ENCODE assay signal across 9 mouse cellular contexts in the genomic region with DNA sequence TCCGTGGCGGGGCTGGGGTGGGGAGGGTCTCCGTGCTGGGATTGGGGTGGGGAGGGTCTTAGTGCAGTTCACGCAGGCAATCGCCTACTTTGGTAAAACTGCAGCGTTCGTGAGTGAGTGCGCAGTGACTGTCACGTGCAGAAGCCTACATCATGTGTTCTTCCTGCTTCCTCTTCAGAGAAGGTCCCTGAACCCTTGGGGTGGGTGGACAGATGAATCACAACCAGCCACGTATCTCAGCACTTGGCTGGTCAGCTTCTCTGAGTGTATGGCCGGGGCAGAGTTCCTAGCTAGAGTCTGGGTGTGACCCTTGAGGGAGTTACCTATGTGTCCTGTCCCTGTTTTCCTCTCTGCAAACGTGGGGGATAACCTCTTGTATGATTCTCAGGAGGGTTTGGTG. TPM values are rescaled to one million over a fixed set of nuclear protein-coding genes. Genes with fewer than 3 reads are reported as not detected.
A peak's percentile ranks its signal among the peaks of the same experiment; 100 is the strongest.
DNase-seq lines count a peak whose midpoint lies in the region; ATAC-seq and TF ChIP-seq lines count a peak whose summit lies in the region.
"Had no signal": no experiment of that assay in that cellular context is flagged by ENCODE, and none has a peak within 500 bp of the region (broad histone marks: within the 10 kb centered on the region; RNA-seq: fewer than 3 reads in every experiment).

No protein-coding gene starts in this region.

- peak overlapping the region; percentile 77 for H3K4me2 ChIP-seq in heart, embryonic 16.5 days (ENCODE audit: low read depth, low read length)

- peak; percentile 82 for TF ChIP-seq POLR2A in embryonic fibroblast, embryonic 13.5 days (IDR thresholded peaks at IDR 0.05; ENCODE audit: low read depth, low read length)

- peak; percentile 30 to 53 for DNase-seq in CD8-positive naive resting alpha-beta T cell, adult 2 months (ENCODE audit: low read depth in 2 of 2, low spot score in 2 of 2)
- peak; percentile 84 for DNase-seq in adrenal gland, postnatal 14 days
- peak; percentile 59 to 78 for DNase-seq in kidney, postnatal 25 days
- DNase-seq in lung, postnatal 10 days, result peak; percentile 71
- DNase-seq in retina, embryonic 14.5 days (ENCODE audit: low spot score), result peak; percentile 52
- DNase-seq in urinary bladder, postnatal 36 days (ENCODE audit: low spot score in 2 of 2), result peak; percentile 48 to 69

- peak overlapping the region; percentile 66 for H3K9ac ChIP-seq in heart, embryonic 16.5 days (ENCODE audit: low read length)

- peak overlapping the region; percentile 33; the same call in 1 of the 2 replicates for H3K27ac ChIP-seq in embryonic fibroblast, embryonic 13.5 days (ENCODE audit: insufficient read depth, low read length)
- H3K27ac ChIP-seq in heart, embryonic 16.5 days (ENCODE audit: low read length), result peak overlapping the region; percentile 20; the same call in 1 of the 2 replicates

- H3K4me1 ChIP-seq in embryonic fibroblast, embryonic 13.5 days (ENCODE audit: control insufficient read depth, insufficient read depth, low read length), result no peaks in the 10 kb centered on the region
- 0 out of 2 replicates have a peak, but pooled peaks cover 3% of the 10 kb centered on the region for H3K4me1 ChIP-seq in heart, embryonic 16.5 days (ENCODE audit: control insufficient read depth, insufficient read depth, low read length)

- H3K27me3 ChIP-seq in heart, embryonic 16.5 days (ENCODE audit: control insufficient read depth, insufficient read depth, low read length), result no peaks in the 10 kb centered on the region

- under 1% methylated on average over 12 of the region's 12 CpGs for WGBS in heart, embryonic 16.5 days

- TF ChIP-seq CTCF in embryonic fibroblast, embryonic 13.5 days (IDR thresholded peaks at IDR 0.05; ENCODE audit: borderline replicate concordance, insufficient read depth, low read length), result no peak

- no peak overlapping the region for H3K4me3 ChIP-seq in embryonic fibroblast, embryonic 13.5 days (ENCODE audit: insufficient read depth, low read length)
- peak overlapping the region; percentile 69 for H3K4me3 ChIP-seq in heart, embryonic 16.5 days (ENCODE audit: low read length)

- no peaks in the 10 kb centered on the region for H3K36me3 ChIP-seq in heart, embryonic 16.5 days (ENCODE audit: control insufficient read depth, insufficient read depth)

- no peak for ATAC-seq in heart, embryonic 16.5 days (replicated peaks; ENCODE audit: extremely low read depth, insufficient read depth, low FRiP score)

- H3K9me3 ChIP-seq in heart, embryonic 16.5 days (replicated peaks; ENCODE audit: control insufficient read depth, low read length), result no peaks in the 10 kb centered on the region

RNA-seq across cellular contexts. Expression of a gene that starts 27.9 kb away (rescaled TPM):
- not detected in 2 replicates for total RNA-seq in adrenal gland, postnatal 14 days (2021)
- polyA plus RNA-seq in embryonic fibroblast, embryonic 13.5 days (2011; ENCODE audit: insufficient read length, low read depth, missing spikeins), result not detected in 2 replicates
- polyA plus RNA-seq in heart, embryonic 16.5 days (2015; fragmentation: Nextera tagmentation; extraction: Ambion mirVana), result not detected in 2 replicates
- polyA plus RNA-seq: gonadal fat pad, adult 2 months had no signal

RNA-seq across cellular contexts. Expression of a gene that starts 47.5 kb away (rescaled TPM):
- 63.9 and 65.6 TPM in 2 replicates for total RNA-seq in adrenal gland, postnatal 14 days (2021)
- polyA plus RNA-seq in embryonic fibroblast, embryonic 13.5 days (2011; ENCODE audit: insufficient read length, low read depth, missing spikeins), result 49.4 and 54.4 TPM in 2 replicates
- 4.4 TPM in 2 replicates for polyA plus RNA-seq in heart, embryonic 16.5 days (2015; fragmentation: Nextera tagmentation; extraction: Ambion mirVana)

RNA-seq across cellular contexts. Expression of a gene that starts 49.3 kb away (rescaled TPM):
- total RNA-seq in adrenal gland, postnatal 14 days (2021), result not detected in 2 replicates
- polyA plus RNA-seq in embryonic fibroblast, embryonic 13.5 days (2011; ENCODE audit: insufficient read length, low read depth, missing spikeins), result not detected in 2 replicates
- not detected in 2 replicates for polyA plus RNA-seq in heart, embryonic 16.5 days (2015; fragmentation: Nextera tagmentation; extraction: Ambion mirVana)
- polyA plus RNA-seq: gonadal fat pad, adult 2 months had no signal
